Mouse (Mus musculus) T-helper 17 cell (primary cell): ENCODE measurements at regions not wholly inside any gene's neighbourhood (a gene's known extent, or its start where the extent isn't known, plus 50 kb on each side); places are given as distances from the start of the nearest gene placed in this dataset.

Experiments used
- in situ Hi-C, 2 experiments: fragments of 300-600 bp; cut with MboI, MseI; formaldehyde crosslinking; loops; 1 replicate in 1 of 2; 2 replicates in 1 of 2; pipeline ENCODE4 v1.15.1; 2025; ENCODE audit warnings: high pct_unique_total_duplicates in 2 of 2

GRCm38 (mm10) chr5:113408588-113408987 lies 51.5 kb downstream of the Aym1 start:
- in situ Hi-C loops, result no loop called here

- in situ Hi-C loops, result loop anchor here in 1 of 2 experiments (5.0 kb wide), 1 partner anchor 49 kb away; no protein-coding TSS in a partner anchor
Measured at GRCm38 (mm10) chr5:113410963-113411362, 53.9 kb downstream of the Aym1 start.

- in situ Hi-C loops, result loop anchor here in 1 of 2 experiments (5.0 kb wide), 1 partner anchor 52 kb away; no protein-coding TSS in a partner anchor
Measured at GRCm38 (mm10) chr5:113414639-113415038, 57.5 kb downstream of the Aym1 start.

GRCm38 (mm10) chr5:113418335-113419013 lies 61.4 kb downstream of the Aym1 start:
- in situ Hi-C loops, result no loop called here

GRCm38 (mm10) chr5:113420619-113421018 lies 63.5 kb downstream of the Aym1 start:
- in situ Hi-C loops, result no loop called here

- in situ Hi-C loops, result no loop called here
Measured at GRCm38 (mm10) chr5:113421993-113422725, 65.1 kb downstream of the Aym1 start.

GRCm38 (mm10) chr5:113422726-113423110 lies 65.6 kb downstream of the Aym1 start:
- in situ Hi-C loops, result no loop called here

- in situ Hi-C loops, result no loop called here
Measured at GRCm38 (mm10) chr5:113427779-113428178, 62.4 kb upstream of the Wscd2 start.

- in situ Hi-C loops, result no loop called here
Measured at GRCm38 (mm10) chr5:113431334-113431733, 58.8 kb upstream of the Wscd2 start.

- in situ Hi-C loops, result no loop called here
Measured at GRCm38 (mm10) chr5:113436987-113437386, 53.1 kb upstream of the Wscd2 start.
